Mouse (Mus musculus) heart, embryonic 15.5 days (tissue): Measurements from ENCODE around the gene Phyhipl. TPM values are rescaled to one million over a fixed set of nuclear protein-coding genes. Genes with fewer than 3 reads are reported as not detected.

ENCODE experiments used
- ATAC-seq: fragments of 200-750 bp; cut with Nextera tagmentation; replicated peaks from 2 replicates; pipeline ENCODE4 v1.8.0; 2017; ENCODE audit warnings: low read depth, moderate TSS enrichment; ENCODE audit not compliant: insufficient number of reproducible peaks, insufficient read depth, low FRiP score
- H3K27ac ChIP-seq: fragments of 300-500 bp; sonication (generic); 2 replicates; pipeline ENCODE4 v1.5.1; 2015; ENCODE audit warnings: mild to moderate bottlenecking, inconsistent platforms
- H3K27me3 ChIP-seq: fragments of 300-500 bp; sonication (generic); 2 replicates; pipeline ENCODE4 v1.6.1; 2015; ENCODE audit warnings: inconsistent platforms
- H3K36me3 ChIP-seq: fragments of 300-500 bp; sonication (generic); 2 replicates; pipeline ENCODE4 v1.6.1; 2015; ENCODE audit warnings: mild to moderate bottlenecking, inconsistent platforms
- H3K4me1 ChIP-seq: fragments of 300-500 bp; sonication (generic); replicated peaks from 2 replicates; pipeline ENCODE4 v1.6.1; 2015; ENCODE audit warnings: inconsistent platforms
- H3K4me2 ChIP-seq: fragments of 300-500 bp; sonication (generic); 2 replicates; pipeline ENCODE4 v1.6.1; 2015; ENCODE audit warnings: inconsistent platforms, mild to moderate bottlenecking, moderate library complexity
- H3K4me3 ChIP-seq: fragments of 300-500 bp; sonication (generic); 2 replicates; pipeline ENCODE4 v1.5.1; 2015; ENCODE audit warnings: mild to moderate bottlenecking, inconsistent platforms
- H3K9ac ChIP-seq: fragments of 300-500 bp; sonication (generic); 2 replicates; pipeline ENCODE4 v1.6.1; 2015; ENCODE audit warnings: mild to moderate bottlenecking, inconsistent platforms
- H3K9me3 ChIP-seq: fragments of 300-500 bp; sonication (generic); replicated peaks from 2 replicates; pipeline ENCODE4 v1.6.1; 2016; ENCODE audit warnings: inconsistent platforms
- WGBS: fragments of 180-500 bp; shearing (Covaris S2); methylation state at CpG from one replicate; pipeline ENCODE4 v1.1.7; 2015; ENCODE audit warnings: mixed read lengths; 5-methylcytosine and 5-hydroxymethylcytosine counted together
- polyA plus RNA-seq: library from polyadenylated mRNA; unstranded; fragments of >200 nt; fragmentation: Nextera tagmentation; extraction: Ambion mirVana; gene quantifications from 2 replicates; pipeline ENCODE4 v1.2.1, GENCODE M21; 2015

Phyhipl gene
- polyA plus RNA-seq, 1 experiment from 2014 or later = 1.4 TPM

GRCm38 (mm10) chr10:70623461-70623860 is 32.3 kb downstream of the Phyhipl start:
- H3K9me3 ChIP-seq = no peaks in the 10 kb centered on the region
- 95% methylated on average over 3 of the region's 3 CpGs for WGBS
- H3K27ac ChIP-seq = no peak overlapping the region
- no peak for ATAC-seq
- H3K4me1 ChIP-seq = 0 out of 2 replicates have a peak, but pooled peaks cover 2% of the 10 kb centered on the region
- no peak overlapping the region for H3K9ac ChIP-seq
- no peaks in the 10 kb centered on the region for H3K27me3 ChIP-seq
- no peak overlapping the region for H3K4me3 ChIP-seq
- no peak overlapping the region for H3K4me2 ChIP-seq
- no peaks in the 10 kb centered on the region for H3K36me3 ChIP-seq

- H3K9ac ChIP-seq = no peak overlapping the region
- H3K4me3 ChIP-seq = no peak overlapping the region
- H3K9me3 ChIP-seq = no peaks in the 10 kb centered on the region
- H3K4me1 ChIP-seq = 0 out of 2 replicates have a peak, but pooled peaks cover 2% of the 10 kb centered on the region
- no peaks in the 10 kb centered on the region for H3K27me3 ChIP-seq
- no peak overlapping the region for H3K4me2 ChIP-seq
- ATAC-seq = no peak
- no peak overlapping the region for H3K27ac ChIP-seq
- H3K36me3 ChIP-seq = no peaks in the 10 kb centered on the region
- WGBS = 85% methylated on average over 6 of the region's 6 CpGs
These were observed 39.4 kb downstream of the Phyhipl start for GRCm38 (mm10) chr10:70616377-70616776.

- ATAC-seq = no peak
- H3K4me3 ChIP-seq = no peak overlapping the region
- no peaks in the 10 kb centered on the region for H3K36me3 ChIP-seq
- no peak overlapping the region for H3K27ac ChIP-seq
- H3K27me3 ChIP-seq = no peaks in the 10 kb centered on the region
- H3K4me1 ChIP-seq = no peaks in the 10 kb centered on the region
- H3K4me2 ChIP-seq = no peak overlapping the region
- no peaks in the 10 kb centered on the region for H3K9me3 ChIP-seq
- no peak overlapping the region for H3K9ac ChIP-seq
- 68% methylated on average over 1 of the region's 1 CpGs for WGBS
These were observed 44.1 kb downstream of the Phyhipl start for GRCm38 (mm10) chr10:70611633-70612032.

- H3K9me3 ChIP-seq = no peaks in the 10 kb centered on the region
- H3K9ac ChIP-seq = no peak overlapping the region
- peak overlapping the region; percentile 99 for H3K4me2 ChIP-seq
- no peak for ATAC-seq
- peaks cover 54% of the 10 kb centered on the region for H3K27me3 ChIP-seq
- no peak overlapping the region for H3K27ac ChIP-seq
- H3K4me1 ChIP-seq = peaks cover 18% of the 10 kb centered on the region
- H3K4me3 ChIP-seq = peak overlapping the region; percentile 69
- WGBS = under 1% methylated on average over 28 of the region's 28 CpGs
- H3K36me3 ChIP-seq = no peaks in the 10 kb centered on the region
These were observed 55.9 kb downstream of the Phyhipl start for GRCm38 (mm10) chr10:70599925-70600305.

GRCm38 (mm10) chr10:70599126-70599924 is 56.4 kb downstream of the Phyhipl start:
- ATAC-seq = peak; percentile 80
- peak overlapping the region; percentile 99 for H3K4me2 ChIP-seq
- H3K4me1 ChIP-seq = peaks cover 18% of the 10 kb centered on the region
- H3K27ac ChIP-seq = no peak overlapping the region
- no peaks in the 10 kb centered on the region for H3K9me3 ChIP-seq
- peaks cover 54% of the 10 kb centered on the region for H3K27me3 ChIP-seq
- peak overlapping the region; percentile 69 for H3K4me3 ChIP-seq
- 0 out of 2 replicates have a peak overlapping the region, but pooled peaks have one; percentile 10 for H3K9ac ChIP-seq
- H3K36me3 ChIP-seq = no peaks in the 10 kb centered on the region
- WGBS = under 1% methylated on average over 97 of the region's 124 CpGs

GRCm38 (mm10) chr10:70598516-70599125 is 57.1 kb downstream of the Phyhipl start:
- Histone ChIP-seq H3K36me3 (no peaks in the 10 kb centered on the region), H3K27me3 (peaks cover 54% of the 10 kb centered on the region), H3K4me3 (peak overlapping the region; percentile 69), H3K4me2 (peak overlapping the region; percentile 99), H3K4me1 (peaks cover 18% of the 10 kb centered on the region), H3K9me3 (no peaks in the 10 kb centered on the region), H3K27ac (no peak overlapping the region), H3K9ac (0 out of 2 replicates have a peak overlapping the region, but pooled peaks have one; percentile 10)
- ATAC-seq = peak; percentile 19
- under 1% methylated on average over 48 of the region's 48 CpGs for WGBS

GRCm38 (mm10) chr10:70598081-70598515 is 57.7 kb downstream of the Phyhipl start:
- no peak for ATAC-seq
- no peaks in the 10 kb centered on the region for H3K9me3 ChIP-seq
- no peak overlapping the region for H3K27ac ChIP-seq
- peaks cover 18% of the 10 kb centered on the region for H3K4me1 ChIP-seq
- WGBS = 23% methylated on average over 10 of the region's 10 CpGs
- H3K4me2 ChIP-seq = peak overlapping the region; percentile 99
- H3K36me3 ChIP-seq = no peaks in the 10 kb centered on the region
- no peak overlapping the region for H3K9ac ChIP-seq
- peak overlapping the region; percentile 69 for H3K4me3 ChIP-seq
- H3K27me3 ChIP-seq = peaks cover 54% of the 10 kb centered on the region

GRCm38 (mm10) chr10:70594007-70594406 is 61.8 kb downstream of the Phyhipl start:
- Histone ChIP-seq H3K4me1 (peaks cover 7% of the 10 kb centered on the region), H3K27ac (no peak overlapping the region), H3K36me3 (no peaks in the 10 kb centered on the region), H3K9me3 (no peaks in the 10 kb centered on the region), H3K4me2 (no peak overlapping the region), H3K9ac (no peak overlapping the region), H3K4me3 (no peak overlapping the region), H3K27me3 (peaks cover 20% of the 10 kb centered on the region)
- WGBS = 41% methylated on average over 1 of the region's 1 CpGs
- no peak for ATAC-seq

GRCm38 (mm10) chr10:70586876-70587405 is 68.8 kb downstream of the Phyhipl start:
- no peaks in the 10 kb centered on the region for H3K9me3 ChIP-seq
- H3K9ac ChIP-seq = no peak overlapping the region
- H3K4me2 ChIP-seq = no peak overlapping the region
- H3K4me1 ChIP-seq = 0 out of 2 replicates have a peak, but pooled peaks cover under 1% of the 10 kb centered on the region
- no peak overlapping the region for H3K27ac ChIP-seq
- no peaks in the 10 kb centered on the region for H3K36me3 ChIP-seq
- no peak overlapping the region for H3K4me3 ChIP-seq
- WGBS = 70% methylated on average over 3 of the region's 3 CpGs
- no peak for ATAC-seq
- H3K27me3 ChIP-seq = no peaks in the 10 kb centered on the region

- Histone ChIP-seq H3K27ac (no peak overlapping the region), H3K9ac (no peak overlapping the region), H3K9me3 (no peaks in the 10 kb centered on the region), H3K36me3 (no peaks in the 10 kb centered on the region), H3K27me3 (no peaks in the 10 kb centered on the region), H3K4me3 (no peak overlapping the region), H3K4me1 (0 out of 2 replicates have a peak, but pooled peaks cover 5% of the 10 kb centered on the region), H3K4me2 (no peak overlapping the region)
- ATAC-seq = no peak
- 73% methylated on average over 1 of the region's 1 CpGs for WGBS
These were observed 71.6 kb downstream of the Phyhipl start for GRCm38 (mm10) chr10:70584171-70584570.

GRCm38 (mm10) chr10:70581556-70582211 is 74.1 kb downstream of the Phyhipl start:
- H3K27ac ChIP-seq = no peak overlapping the region
- no peak for ATAC-seq
- 0 out of 2 replicates have a peak, but pooled peaks cover 5% of the 10 kb centered on the region for H3K4me1 ChIP-seq
- no peaks in the 10 kb centered on the region for H3K9me3 ChIP-seq
- H3K9ac ChIP-seq = no peak overlapping the region
- H3K4me3 ChIP-seq = no peak overlapping the region
- no peak overlapping the region for H3K4me2 ChIP-seq
- no peaks in the 10 kb centered on the region for H3K36me3 ChIP-seq
- no peaks in the 10 kb centered on the region for H3K27me3 ChIP-seq
- 24% methylated on average over 7 of the region's 7 CpGs for WGBS
